Mouse (Mus musculus) intestine, embryonic 14.5 days (tissue): ENCODE measurements around the gene Dock9. TPM values are rescaled to one million over a fixed set of nuclear protein-coding genes. Genes with fewer than 3 reads are reported as not detected.

Source experiments
- ATAC-seq: fragments of 200-750 bp; cut with Nextera tagmentation; replicated peaks from 2 replicates; pipeline ENCODE4 v1.8.0; 2017; ENCODE audit warnings: low read depth, moderate number of reproducible peaks, moderate TSS enrichment, moderate library complexity; ENCODE audit not compliant: low FRiP score, low TSS enrichment
- DNase-seq: peaks from one replicate; pipeline ENCODE4 v3.0.0-alpha.2; 2018; ENCODE audit warnings: low spot score
- H3K27ac ChIP-seq: fragments of 300-500 bp; sonication (generic); 2 replicates; pipeline ENCODE4 v1.5.1; 2014; ENCODE audit warnings: low read depth, mild to moderate bottlenecking, control low read depth
- H3K27me3 ChIP-seq: fragments of 300-500 bp; sonication (generic); replicated peaks from 2 replicates; pipeline ENCODE4 v1.6.1; 2014; ENCODE audit warnings: low read length, control low read depth; ENCODE audit not compliant: control insufficient read depth, insufficient read depth
- H3K36me3 ChIP-seq: fragments of 300-500 bp; sonication (generic); 2 replicates; pipeline ENCODE4 v1.6.1; 2014; ENCODE audit warnings: low read length, control low read depth; ENCODE audit not compliant: control insufficient read depth, insufficient read depth
- H3K4me1 ChIP-seq: fragments of 300-500 bp; sonication (generic); replicated peaks from 2 replicates; pipeline ENCODE4 v1.6.1; 2014; ENCODE audit warnings: low read length, control low read depth, mixed read lengths; ENCODE audit not compliant: control insufficient read depth, insufficient read depth
- H3K4me2 ChIP-seq: fragments of 300-500 bp; sonication (generic); 2 replicates; pipeline ENCODE4 v1.6.1; 2014; ENCODE audit warnings: low read length
- H3K4me3 ChIP-seq: fragments of 300-500 bp; sonication (generic); 2 replicates; pipeline ENCODE4 v1.5.1; 2014; ENCODE audit warnings: low read depth, low read length, control low read depth, mixed read lengths
- H3K9ac ChIP-seq: fragments of 300-500 bp; sonication (generic); 2 replicates; pipeline ENCODE4 v1.6.1; 2014; ENCODE audit warnings: mild to moderate bottlenecking, low read length
- H3K9me3 ChIP-seq: fragments of 300-500 bp; sonication (generic); 2 replicates; pipeline ENCODE4 v1.6.1; 2016; ENCODE audit warnings: low read length, control low read depth; ENCODE audit not compliant: control insufficient read depth
- WGBS: fragments of 180-500 bp; shearing (Covaris S2); extraction: QIAGEN DNeasy Blood & Tissue Kit; methylation state at CpG from one replicate; pipeline ENCODE4 v1.1.7; 2014; 5-methylcytosine and 5-hydroxymethylcytosine counted together
- polyA plus RNA-seq: library from polyadenylated mRNA; unstranded; fragments of >200 nt; fragmentation: Nextera tagmentation; extraction: Ambion mirVana; gene quantifications from 2 replicates; pipeline ENCODE4 v1.2.1, GENCODE M21; 2014

The Dock9 gene
- polyA plus RNA-seq, 1 experiment from 2014 or later, result 34.8 TPM

DNA sequence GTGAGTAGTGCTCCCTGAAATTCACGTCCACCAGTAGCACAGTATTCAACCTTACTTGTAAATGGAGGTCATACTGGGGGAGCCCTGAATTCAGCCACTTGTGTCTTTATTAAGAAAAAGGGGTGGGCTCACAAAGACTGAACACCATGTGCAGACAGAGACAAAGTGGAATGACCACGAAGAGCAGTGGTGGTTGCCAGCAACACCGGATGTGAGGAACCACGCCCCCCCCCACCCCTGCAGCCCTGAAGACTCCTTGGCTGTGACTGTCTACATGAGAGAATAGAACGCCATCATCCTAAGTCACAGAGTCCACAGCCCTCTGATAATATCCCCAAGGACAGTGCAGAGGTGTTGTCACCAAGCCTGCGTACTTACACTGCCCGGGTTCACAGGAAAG lies 191.2 kb downstream of the Dock9 start:
- H3K27ac ChIP-seq, result no peak overlapping the region
- H3K9ac ChIP-seq, result no peak overlapping the region
- H3K27me3 ChIP-seq, result no peaks in the 10 kb centered on the region
- ATAC-seq (no peak), DNase-seq (no peak)
- H3K4me2 ChIP-seq, result no peak overlapping the region
- WGBS, result 81% methylated on average over 7 of the region's 7 CpGs
- H3K9me3 ChIP-seq, result no peaks in the 10 kb centered on the region
- H3K36me3 ChIP-seq, result peaks cover 75% of the 10 kb centered on the region
- no peaks in the 10 kb centered on the region for H3K4me1 ChIP-seq
- H3K4me3 ChIP-seq, result no peak overlapping the region

DNA sequence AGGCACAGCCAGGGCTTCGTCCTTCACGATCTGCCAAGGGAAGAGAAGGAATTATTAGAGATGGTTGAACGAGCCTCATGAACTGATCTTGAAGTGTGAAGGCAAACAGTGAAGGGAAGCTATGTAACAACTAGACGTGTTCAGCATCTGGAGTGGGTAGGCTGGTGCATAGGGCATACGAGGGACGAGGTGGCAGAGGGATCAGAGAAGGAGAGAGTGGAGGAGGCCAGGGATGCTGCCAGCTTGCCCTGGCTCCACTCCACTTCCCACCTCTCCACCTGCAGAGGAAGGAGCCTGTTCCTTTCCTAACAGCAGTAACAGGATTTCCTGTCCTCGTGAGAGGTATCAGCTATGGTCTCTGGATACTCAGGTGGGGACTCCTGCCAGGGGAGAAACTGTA lies 192.4 kb downstream of the Dock9 start:
- Histone ChIP-seq H3K27ac (no peak overlapping the region), H3K9ac (no peak overlapping the region), H3K4me2 (no peak overlapping the region), H3K4me1 (no peaks in the 10 kb centered on the region), H3K27me3 (no peaks in the 10 kb centered on the region), H3K9me3 (no peaks in the 10 kb centered on the region), H3K4me3 (no peak overlapping the region), H3K36me3 (peaks cover 77% of the 10 kb centered on the region)
- DNase-seq, result no peak
- WGBS, result 84% methylated on average over 7 of the region's 7 CpGs
- no peak for ATAC-seq

DNA sequence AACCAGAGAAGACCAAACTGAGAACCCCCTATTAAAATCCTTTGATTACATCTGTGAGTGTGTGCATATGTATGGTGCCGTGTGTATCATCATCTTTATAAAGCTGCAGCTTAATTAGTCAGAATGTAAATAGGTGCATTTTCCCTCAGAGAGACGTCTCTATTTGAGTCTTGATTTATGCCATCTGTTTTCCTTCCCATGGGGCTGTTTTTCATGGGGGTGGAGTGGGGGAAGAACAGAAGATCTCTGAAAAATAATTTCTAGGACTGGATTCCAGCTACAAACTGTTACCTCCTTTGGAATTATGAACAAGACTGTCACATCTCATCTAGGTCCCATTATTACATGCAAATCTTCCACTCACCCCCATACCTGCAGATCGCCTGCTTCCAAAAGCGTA lies 193.1 kb downstream of the Dock9 start:
- WGBS, result 82% methylated on average over 4 of the region's 4 CpGs
- no peak overlapping the region for H3K9ac ChIP-seq

DNA sequence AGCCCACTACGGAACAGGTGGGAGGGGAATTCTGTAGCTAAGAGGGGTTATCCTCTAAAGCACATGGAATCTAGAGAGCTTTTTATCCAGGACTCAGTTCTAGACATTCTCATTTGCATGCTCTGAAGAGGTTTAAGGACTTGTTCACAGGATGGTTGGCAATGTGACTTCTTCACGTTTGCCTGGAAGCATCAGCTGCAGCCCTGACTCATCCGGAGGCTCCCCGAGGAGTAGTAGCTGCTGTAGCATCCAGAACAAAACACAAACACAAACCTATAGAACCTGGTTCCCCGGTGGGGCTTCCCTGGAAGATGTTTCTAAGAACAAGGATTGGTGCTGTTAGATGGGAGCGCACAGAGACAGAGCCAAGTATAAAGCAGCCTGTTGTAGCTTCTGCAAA lies 195.0 kb downstream of the Dock9 start:
- H3K4me2 ChIP-seq, result no peak overlapping the region
- no peaks in the 10 kb centered on the region for H3K27me3 ChIP-seq
- WGBS, result 86% methylated on average over 6 of the region's 6 CpGs
- ATAC-seq, result no peak
- no peaks in the 10 kb centered on the region for H3K9me3 ChIP-seq
- H3K27ac ChIP-seq, result no peak overlapping the region
- H3K36me3 ChIP-seq, result peaks cover 78% of the 10 kb centered on the region
- no peaks in the 10 kb centered on the region for H3K4me1 ChIP-seq
- no peak for DNase-seq
- H3K4me3 ChIP-seq, result no peak overlapping the region
- no peak overlapping the region for H3K9ac ChIP-seq

More for the DNA sequence above, 193.1 kb downstream of the Dock9 start:
- Histone ChIP-seq H3K4me3 (no peak overlapping the region), H3K9me3 (no peaks in the 10 kb centered on the region), H3K4me1 (no peaks in the 10 kb centered on the region), H3K27me3 (no peaks in the 10 kb centered on the region), H3K27ac (no peak overlapping the region), H3K4me2 (no peak overlapping the region), H3K36me3 (peaks cover 75% of the 10 kb centered on the region)
- DNase-seq (no peak), ATAC-seq (no peak)

DNA sequence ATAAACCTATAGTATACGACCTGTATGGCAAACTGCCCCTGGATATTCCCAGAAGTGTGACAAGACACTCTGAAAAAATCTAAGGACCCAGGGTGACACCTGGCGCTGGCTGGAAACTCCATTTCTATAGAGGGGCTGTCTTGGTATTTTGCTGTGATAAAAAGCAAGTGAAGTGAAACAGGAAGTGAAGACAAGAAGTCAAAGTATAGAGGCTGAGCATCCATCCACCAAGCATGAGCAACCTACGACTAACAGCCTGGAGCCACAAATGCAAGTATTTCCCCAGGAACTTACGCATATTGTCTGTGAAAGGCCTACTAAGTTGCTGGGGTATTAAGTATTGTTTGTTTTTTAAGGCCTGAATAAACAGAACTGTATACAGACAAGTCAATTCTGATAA lies 197.1 kb downstream of the Dock9 start:
- H3K4me3 ChIP-seq, result no peak overlapping the region
- no peaks in the 10 kb centered on the region for H3K4me1 ChIP-seq
- H3K27me3 ChIP-seq, result no peaks in the 10 kb centered on the region
- no peak overlapping the region for H3K4me2 ChIP-seq
- DNase-seq (no peak), ATAC-seq (no peak)
- WGBS, result 91% methylated on average over 4 of the region's 4 CpGs
- no peaks in the 10 kb centered on the region for H3K9me3 ChIP-seq
- no peak overlapping the region for H3K27ac ChIP-seq
- H3K9ac ChIP-seq, result no peak overlapping the region
- peaks cover 75% of the 10 kb centered on the region for H3K36me3 ChIP-seq

DNA sequence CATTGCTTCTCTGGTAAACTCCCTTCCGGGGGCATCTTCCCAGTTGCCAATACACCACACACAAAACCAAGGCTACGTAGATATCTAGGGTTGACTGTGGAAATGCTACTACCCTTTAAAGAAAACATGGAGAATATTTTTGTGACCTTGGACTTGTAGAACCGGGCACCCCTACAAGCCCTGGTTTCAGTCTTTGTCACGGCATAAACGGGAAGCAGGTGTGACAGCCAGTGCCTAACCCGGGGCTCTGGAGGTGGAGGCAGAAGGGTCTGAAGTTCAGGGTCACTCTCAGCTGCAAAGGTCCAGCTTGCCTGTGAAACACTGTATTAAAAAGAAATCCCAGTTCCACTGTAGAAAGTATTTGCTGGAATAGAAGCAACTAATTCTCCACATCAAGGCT lies 200.6 kb downstream of the Dock9 start:
- peaks cover 15% of the 10 kb centered on the region for H3K4me1 ChIP-seq
- H3K9me3 ChIP-seq, result no peaks in the 10 kb centered on the region
- ATAC-seq, result no peak
- no peaks in the 10 kb centered on the region for H3K27me3 ChIP-seq
- H3K27ac ChIP-seq, result no peak overlapping the region
- no peak for DNase-seq
- peaks cover 51% of the 10 kb centered on the region for H3K36me3 ChIP-seq
- WGBS, result 78% methylated on average over 6 of the region's 6 CpGs
- H3K9ac ChIP-seq, result no peak overlapping the region
- no peak overlapping the region for H3K4me2 ChIP-seq
- H3K4me3 ChIP-seq, result no peak overlapping the region

DNA sequence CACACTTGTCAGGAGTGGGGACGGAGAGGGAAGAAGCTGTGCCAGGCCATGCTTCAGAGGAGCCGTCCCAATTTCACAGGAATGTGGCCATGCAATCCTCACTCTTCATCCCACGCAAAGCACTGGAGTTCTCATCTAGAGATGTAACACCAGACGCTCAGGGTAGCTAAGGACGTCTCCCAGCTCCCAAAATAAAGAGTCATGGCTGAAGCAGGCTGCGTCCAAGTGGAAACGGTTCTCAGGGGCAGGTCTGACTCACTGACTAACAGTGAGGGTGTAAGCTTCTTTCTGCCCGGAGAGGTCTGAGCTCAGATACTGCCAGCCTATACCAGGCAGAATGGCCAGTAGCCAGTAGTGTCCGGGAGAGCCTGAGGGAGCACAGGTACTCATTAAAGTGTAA lies 201.0 kb downstream of the Dock9 start:
- Histone ChIP-seq H3K4me2 (no peak overlapping the region), H3K9ac (no peak overlapping the region), H3K27me3 (no peaks in the 10 kb centered on the region), H3K27ac (no peak overlapping the region), H3K36me3 (peaks cover 53% of the 10 kb centered on the region), H3K4me3 (no peak overlapping the region), H3K4me1 (peaks cover 18% of the 10 kb centered on the region), H3K9me3 (no peaks in the 10 kb centered on the region)
- 78% methylated on average over 9 of the region's 9 CpGs for WGBS
- DNase-seq, result no peak
- no peak for ATAC-seq

DNA sequence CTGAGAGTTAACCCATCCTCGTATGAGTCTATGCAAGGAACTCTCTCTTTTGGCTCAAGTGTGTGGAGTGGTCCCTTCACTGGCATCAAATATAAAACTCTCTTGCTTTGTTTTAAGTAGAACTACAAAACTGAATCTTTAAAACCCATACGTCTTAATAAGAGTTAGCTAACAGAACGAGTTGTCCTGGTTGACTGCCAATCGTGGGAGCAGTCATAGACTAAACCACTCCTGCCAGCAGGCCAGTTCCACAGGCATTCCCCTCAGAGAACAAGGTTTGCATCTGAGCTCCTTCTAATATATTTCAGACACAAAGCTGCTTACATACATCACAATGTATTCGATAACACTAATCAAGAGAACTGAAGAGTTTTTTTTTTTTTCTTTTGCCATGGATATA lies 203.0 kb downstream of the Dock9 start:
- peaks cover 20% of the 10 kb centered on the region for H3K4me1 ChIP-seq
- DNase-seq (no peak), ATAC-seq (no peak)
- H3K9me3 ChIP-seq, result no peaks in the 10 kb centered on the region
- no peaks in the 10 kb centered on the region for H3K27me3 ChIP-seq
- H3K4me3 ChIP-seq, result no peak overlapping the region
- WGBS, result 61% methylated on average over 5 of the region's 5 CpGs
- peaks cover 62% of the 10 kb centered on the region for H3K36me3 ChIP-seq
- H3K9ac ChIP-seq, result no peak overlapping the region
- peak overlapping the region; percentile 86; the same call in 1 of the 2 replicates for H3K27ac ChIP-seq
- H3K4me2 ChIP-seq, result no peak overlapping the region

DNA sequence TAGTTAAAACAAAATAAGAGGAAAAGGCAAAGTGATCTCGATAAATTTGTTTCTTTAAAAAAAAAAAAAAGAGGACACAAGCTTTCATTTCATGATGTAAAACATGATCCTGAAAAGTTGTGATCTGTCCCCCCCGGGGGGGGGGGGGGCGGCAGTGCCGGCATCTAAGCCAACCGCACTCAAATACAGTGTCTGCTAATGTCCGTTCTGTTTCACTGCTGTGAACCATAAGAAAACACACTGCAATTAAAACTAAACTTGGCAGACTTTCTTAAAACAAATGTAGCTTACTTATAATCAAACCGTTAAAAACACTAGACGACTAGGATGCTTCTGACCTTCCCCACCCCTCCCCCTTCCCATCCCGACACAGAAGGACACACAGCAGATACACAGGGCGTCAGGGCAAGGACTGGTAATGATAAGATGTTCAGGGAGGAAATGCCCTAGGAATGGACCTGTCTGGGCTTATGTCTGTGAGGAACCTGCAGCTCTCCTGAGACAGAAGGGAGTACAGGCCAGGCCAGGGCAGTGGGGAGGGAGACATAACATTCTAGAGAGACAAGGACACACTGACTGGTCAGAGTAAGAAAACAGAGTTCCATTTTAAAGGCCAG lies 204.2 kb downstream of the Dock9 start:
- ATAC-seq, result 0 out of 2 replicates have a peak, but pooled peaks have one; percentile 24

More for the DNA sequence above, 204.2 kb downstream of the Dock9 start:
- 37% methylated on average over 10 of the region's 10 CpGs for WGBS
- no peak overlapping the region for H3K4me2 ChIP-seq
- no peaks in the 10 kb centered on the region for H3K27me3 ChIP-seq
- peaks cover 50% of the 10 kb centered on the region for H3K36me3 ChIP-seq
- peaks cover 20% of the 10 kb centered on the region for H3K4me1 ChIP-seq
- no peak overlapping the region for H3K4me3 ChIP-seq
- DNase-seq, result peak; percentile 63
- H3K9me3 ChIP-seq, result no peaks in the 10 kb centered on the region
- H3K9ac ChIP-seq, result no peak overlapping the region
- peak overlapping the region; percentile 86 for H3K27ac ChIP-seq
